Mouse (Mus musculus) erythroblast, embryonic 14.5 days (primary cell): ENCODE results near the gene Tcf7l1.

Experiments used
- GATA1 ChIP-seq: IDR thresholded peaks from 2 replicates; pipeline ENCODE4 v1.6.1; 2012; ENCODE audit warnings: low read length, inconsistent platforms, mixed read lengths
- TAL1 ChIP-seq: IDR thresholded peaks from 3 replicates; pipeline ENCODE4 v1.6.1; 2012; ENCODE audit warnings: low read length, inconsistent platforms, mixed read lengths

DNA sequence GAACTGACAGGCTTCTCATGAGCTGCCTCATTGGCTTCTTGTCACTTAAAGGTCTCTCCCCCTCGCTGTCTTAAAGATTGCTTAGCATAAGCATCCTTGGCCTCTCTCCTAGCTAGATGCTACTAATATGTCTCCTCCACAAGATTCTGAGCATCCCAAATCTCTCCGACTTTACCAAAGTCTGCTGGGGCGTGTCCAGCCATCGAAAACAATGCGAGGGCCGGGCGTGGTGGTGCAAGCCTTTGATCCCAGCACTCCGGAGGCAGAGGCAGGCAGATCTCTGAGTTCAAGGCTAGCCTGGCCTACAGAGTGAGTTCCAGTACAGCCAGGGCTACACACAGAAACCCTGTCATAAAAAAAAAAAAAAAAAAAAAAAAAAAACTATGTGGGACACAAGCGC, 21.0 kb downstream of the Tcf7l1 start:
- TF ChIP-seq TAL1 (no peak), GATA1 (no peak)
